Mouse (Mus musculus) CH12.LX (cell line): Measurements from ENCODE around the gene Olfr1247.
"Not testable (repeated sequence)": the region's sequence is repeated elsewhere in the genome, so short reads cannot be mapped to it uniquely, and the experiment has no call there.

Experiments used
- CTCF ChIP-seq, 2 experiments: IDR thresholded peaks in 1 of 2; conservative IDR thresholded peaks in 1 of 2; 2 replicates each; pipeline ENCODE4 v1.5.1; 2011 to 2012; ENCODE audit warnings: low read depth in 2 of 2, low read length in 2 of 2, improper control_type of control experiment in 1 of 2, inconsistent platforms in 1 of 2, mild to moderate bottlenecking in 1 of 2, moderate library complexity in 1 of 2
- ELF1 ChIP-seq: IDR thresholded peaks from 2 replicates; pipeline ENCODE4 v1.6.1; 2014; ENCODE audit warnings: low read depth, mild to moderate bottlenecking, inconsistent platforms, low read length, improper control_type of control experiment
- IRF4 ChIP-seq: IDR thresholded peaks from 2 replicates; pipeline ENCODE4 v1.6.1; 2014; ENCODE audit warnings: low read depth, mild to moderate bottlenecking, inconsistent platforms, low read length, improper control_type of control experiment
- MAZ ChIP-seq: IDR thresholded peaks from 2 replicates; pipeline ENCODE4 v1.6.1; 2012; ENCODE audit warnings: low read depth, mild to moderate bottlenecking, inconsistent platforms, low read length, improper control_type of control experiment, moderate library complexity
- POLR2A ChIP-seq: IDR thresholded peaks from 2 replicates; pipeline ENCODE4 v1.6.1; 2011; ENCODE audit warnings: low read depth, mild to moderate bottlenecking, improper control_type of control experiment, low read length
- RAD21 ChIP-seq: IDR thresholded peaks from 2 replicates; pipeline ENCODE4 v1.6.1; 2011; ENCODE audit warnings: low read depth, mild to moderate bottlenecking, low read length, improper control_type of control experiment, moderate library complexity
- SIN3A ChIP-seq: IDR thresholded peaks from 2 replicates; pipeline ENCODE4 v1.6.1; 2012; ENCODE audit warnings: low read length, improper control_type of control experiment, inconsistent platforms
- USF1 ChIP-seq: IDR thresholded peaks from 2 replicates; pipeline ENCODE4 v1.6.1; 2014; ENCODE audit warnings: low read depth, mild to moderate bottlenecking, inconsistent platforms, low read length, improper control_type of control experiment

DNA sequence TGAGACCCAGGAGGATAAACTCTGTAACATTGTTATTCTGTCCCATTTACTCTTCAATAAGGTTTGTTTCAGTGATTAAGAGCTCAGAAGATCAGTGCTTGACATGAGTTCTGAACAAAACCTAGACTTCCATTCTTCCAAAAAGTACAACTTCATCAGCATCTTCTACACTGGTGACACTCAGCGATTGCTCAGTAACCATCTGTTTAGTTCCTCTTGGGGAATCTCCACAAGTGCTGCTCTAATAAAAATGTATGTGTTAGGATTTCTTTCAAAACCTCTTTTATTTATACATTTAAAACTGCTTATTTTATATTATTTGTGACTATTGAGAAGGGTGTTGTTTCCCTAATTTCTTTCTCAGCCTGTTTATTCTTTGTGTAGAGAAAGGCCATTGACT, 4.2 kb upstream of the Olfr1247 start, which contains the start of gene Olfr1248:
- TF ChIP-seq ELF1; IRF4; CTCF (conservative IDR thresholded peaks at IDR 0.05 in 1 of 2, IDR thresholded peaks at IDR 0.05 in 1 of 2; ENCODE audit: low read depth in 2 of 2, low read length in 2 of 2); SIN3A; MAZ; RAD21; POLR2A; USF1: not testable (repeated sequence)
